Mouse (Mus musculus): Measurements from ENCODE around the gene Mlf2. TPM values are rescaled to one million over a fixed set of nuclear protein-coding genes. Genes with fewer than 3 reads are reported as not detected.

The Mlf2 gene
- polyA plus RNA-seq, 1 experiment, result 250 TPM

DNA sequence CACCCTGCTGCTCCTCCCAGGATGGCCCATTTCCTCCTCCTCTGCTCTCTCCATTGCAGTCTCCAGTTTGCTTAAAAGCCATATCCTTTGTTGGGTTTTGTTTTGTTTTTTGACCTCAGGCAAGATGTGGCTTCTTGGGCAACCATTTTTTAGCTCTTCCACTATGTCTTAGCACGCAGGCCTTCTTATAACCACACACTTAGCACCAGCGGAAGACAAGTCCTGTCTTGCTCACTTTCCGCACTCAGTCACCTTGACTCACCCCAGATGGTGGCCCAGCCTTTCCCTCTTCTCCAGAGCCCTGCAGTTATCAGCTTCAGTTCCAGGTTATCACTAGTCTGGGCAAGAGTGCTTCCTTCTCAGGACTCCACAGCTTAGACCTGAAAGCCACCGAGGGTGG lies 24.0 kb downstream of the Mlf2 start:
- H3K27ac ChIP-seq (ENCODE audit: insufficient read depth, low read length), result no peak overlapping the region
- no peaks in the 10 kb centered on the region for H3K4me1 ChIP-seq (ENCODE audit: control insufficient read depth, insufficient read depth, low read length)
- TF ChIP-seq CTCF (IDR thresholded peaks at IDR 0.05; ENCODE audit: borderline replicate concordance, insufficient read depth, low read length), result no peak
- no peak for TF ChIP-seq POLR2A (IDR thresholded peaks at IDR 0.05; ENCODE audit: low read depth, low read length)
- no peak overlapping the region for H3K4me3 ChIP-seq (ENCODE audit: insufficient read depth, low read length)

DNA sequence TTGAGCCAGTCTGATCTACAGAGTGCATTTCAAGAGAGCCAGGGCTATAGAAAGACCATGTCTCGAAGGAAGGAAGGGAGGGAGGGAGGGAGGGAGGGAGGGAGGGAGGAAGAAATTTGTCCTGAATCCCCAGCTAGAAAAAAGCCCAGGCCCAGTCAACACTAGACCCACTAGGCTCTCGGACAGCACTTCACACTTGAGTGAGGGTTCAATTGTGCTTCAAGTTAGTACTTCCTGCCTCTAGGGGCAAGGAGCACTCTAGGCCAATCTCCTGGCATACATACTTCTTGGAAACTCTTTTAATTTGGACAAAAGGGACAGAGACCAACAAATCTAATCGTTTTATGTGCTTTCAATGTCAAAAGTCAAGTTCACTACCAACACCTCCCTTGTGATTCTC lies 26.9 kb downstream of the Mlf2 start:
- Histone ChIP-seq H3K27ac (ENCODE audit: insufficient read depth, low read length) (no peak overlapping the region), H3K4me1 (ENCODE audit: control insufficient read depth, insufficient read depth, low read length) (no peaks in the 10 kb centered on the region), H3K4me3 (ENCODE audit: insufficient read depth, low read length) (no peak overlapping the region)
- no peak for TF ChIP-seq CTCF (IDR thresholded peaks at IDR 0.05; ENCODE audit: borderline replicate concordance, insufficient read depth, low read length)
- no peak for TF ChIP-seq POLR2A (IDR thresholded peaks at IDR 0.05; ENCODE audit: low read depth, low read length)

DNA sequence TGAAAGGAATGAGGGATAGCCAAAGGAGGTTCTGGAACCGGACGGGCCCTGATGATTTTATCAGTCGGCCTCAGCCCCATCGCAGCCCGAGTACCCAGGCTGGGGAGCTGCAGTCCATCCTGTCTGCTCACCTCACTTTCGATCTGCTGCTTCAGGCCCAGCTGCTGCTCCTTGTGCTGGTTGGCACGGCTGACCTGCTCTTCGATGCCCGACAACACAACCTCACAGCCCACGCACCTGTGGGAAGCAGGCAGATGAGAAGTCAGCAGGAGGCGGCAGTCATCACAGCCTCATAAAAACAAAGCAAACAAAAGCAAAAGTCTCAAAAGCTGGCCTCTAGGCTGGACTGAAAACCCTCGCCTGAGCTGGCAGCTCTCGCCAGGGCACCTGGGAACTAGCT lies 28.8 kb downstream of the Mlf2 start:
- Histone ChIP-seq H3K27ac (ENCODE audit: insufficient read depth, low read length) (no peak overlapping the region), H3K4me1 (ENCODE audit: control insufficient read depth, insufficient read depth, low read length) (no peaks in the 10 kb centered on the region), H3K4me3 (ENCODE audit: insufficient read depth, low read length) (no peak overlapping the region)
- TF ChIP-seq POLR2A (IDR thresholded peaks at IDR 0.05; ENCODE audit: low read depth, low read length), result no peak
- TF ChIP-seq CTCF (IDR thresholded peaks at IDR 0.05; ENCODE audit: borderline replicate concordance, insufficient read depth, low read length), result no peak

DNA sequence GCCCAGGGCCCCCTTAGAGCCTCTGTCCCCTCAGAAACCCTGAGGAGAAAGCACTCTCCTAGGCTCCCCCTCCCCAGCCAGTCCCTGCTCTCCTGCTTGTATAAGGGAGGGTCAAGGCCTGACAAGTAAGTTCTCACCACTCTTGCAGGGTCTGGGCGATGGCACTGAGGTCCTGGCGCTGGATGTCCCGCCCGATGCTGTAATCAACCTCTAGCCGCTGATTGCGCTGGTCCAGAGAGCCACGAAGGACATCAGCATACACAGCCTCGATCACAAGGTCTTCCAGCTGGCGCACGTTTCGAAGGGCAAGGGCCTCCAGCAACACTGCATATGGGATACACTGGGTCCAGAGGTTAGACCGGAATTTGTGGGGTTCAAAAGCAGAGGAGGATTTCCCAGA lies 29.8 kb downstream of the Mlf2 start:
- no peak for TF ChIP-seq CTCF (IDR thresholded peaks at IDR 0.05; ENCODE audit: borderline replicate concordance, insufficient read depth, low read length)
- no peak for TF ChIP-seq POLR2A (IDR thresholded peaks at IDR 0.05; ENCODE audit: low read depth, low read length)
- Histone ChIP-seq H3K4me3 (ENCODE audit: insufficient read depth, low read length) (no peak overlapping the region), H3K4me1 (ENCODE audit: control insufficient read depth, insufficient read depth, low read length) (no peaks in the 10 kb centered on the region)

GRCm38 (mm10) chr6:124964638-124965037 lies 33.5 kb downstream of the Mlf2 start:
- TF ChIP-seq CTCF (IDR thresholded peaks at IDR 0.05; ENCODE audit: borderline replicate concordance, insufficient read depth, low read length) (no peak), POLR2A (IDR thresholded peaks at IDR 0.05; ENCODE audit: low read depth, low read length) (no peak)
- Histone ChIP-seq H3K4me3 (ENCODE audit: insufficient read depth, low read length) (peak overlapping the region; percentile 93), H3K4me1 (ENCODE audit: control insufficient read depth, insufficient read depth, low read length) (no peaks in the 10 kb centered on the region), H3K27ac (ENCODE audit: insufficient read depth, low read length) (peak overlapping the region; percentile 74)

More for the DNA sequence above, 29.8 kb downstream of the Mlf2 start:
- no peak overlapping the region for H3K27ac ChIP-seq (ENCODE audit: insufficient read depth, low read length)

- TF ChIP-seq POLR2A (IDR thresholded peaks at IDR 0.05; ENCODE audit: low read depth, low read length), result peak; percentile 75
- no peak for TF ChIP-seq CTCF (IDR thresholded peaks at IDR 0.05; ENCODE audit: borderline replicate concordance, insufficient read depth, low read length)
- Histone ChIP-seq H3K4me1 (ENCODE audit: control insufficient read depth, insufficient read depth, low read length) (no peaks in the 10 kb centered on the region), H3K27ac (ENCODE audit: insufficient read depth, low read length) (peak within 1 kb of the TSS; percentile 79), H3K4me3 (ENCODE audit: insufficient read depth, low read length) (peak within 1 kb of the TSS; percentile 93)
Observed at GRCm38 (mm10) chr6:124965088-124965719, 34.0 kb downstream of the Mlf2 start, which contains the start of gene Cops7a. Cops7a (minus strand) TSS chr6:124965538.

DNA sequence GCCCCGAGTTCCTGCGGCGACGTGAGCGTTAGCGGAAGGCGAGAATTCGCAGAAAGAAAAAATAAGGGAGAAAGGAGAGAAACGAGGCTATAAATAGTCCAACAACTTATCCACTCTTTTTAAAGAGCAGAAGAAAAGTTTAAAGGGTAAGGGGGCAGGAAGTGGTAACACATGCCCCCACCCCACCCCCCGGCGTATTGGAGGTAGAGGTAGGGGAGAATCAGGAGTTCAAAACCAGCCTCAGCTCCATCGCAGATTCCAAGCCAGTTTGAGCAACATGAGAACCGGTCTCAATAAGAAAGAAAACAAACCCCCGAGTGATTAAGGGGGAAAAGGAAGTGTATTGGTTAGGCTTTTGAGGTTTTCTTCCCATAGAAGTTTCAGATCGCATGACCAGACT lies 34.6 kb downstream of the Mlf2 start:
- no peaks in the 10 kb centered on the region for H3K4me1 ChIP-seq (ENCODE audit: control insufficient read depth, insufficient read depth, low read length)
- H3K27ac ChIP-seq (ENCODE audit: insufficient read depth, low read length), result peak overlapping the region; percentile 79
- TF ChIP-seq CTCF (IDR thresholded peaks at IDR 0.05; ENCODE audit: borderline replicate concordance, insufficient read depth, low read length) (no peak), POLR2A (IDR thresholded peaks at IDR 0.05; ENCODE audit: low read depth, low read length) (no peak)
- H3K4me3 ChIP-seq (ENCODE audit: insufficient read depth, low read length), result peak overlapping the region; percentile 93

DNA sequence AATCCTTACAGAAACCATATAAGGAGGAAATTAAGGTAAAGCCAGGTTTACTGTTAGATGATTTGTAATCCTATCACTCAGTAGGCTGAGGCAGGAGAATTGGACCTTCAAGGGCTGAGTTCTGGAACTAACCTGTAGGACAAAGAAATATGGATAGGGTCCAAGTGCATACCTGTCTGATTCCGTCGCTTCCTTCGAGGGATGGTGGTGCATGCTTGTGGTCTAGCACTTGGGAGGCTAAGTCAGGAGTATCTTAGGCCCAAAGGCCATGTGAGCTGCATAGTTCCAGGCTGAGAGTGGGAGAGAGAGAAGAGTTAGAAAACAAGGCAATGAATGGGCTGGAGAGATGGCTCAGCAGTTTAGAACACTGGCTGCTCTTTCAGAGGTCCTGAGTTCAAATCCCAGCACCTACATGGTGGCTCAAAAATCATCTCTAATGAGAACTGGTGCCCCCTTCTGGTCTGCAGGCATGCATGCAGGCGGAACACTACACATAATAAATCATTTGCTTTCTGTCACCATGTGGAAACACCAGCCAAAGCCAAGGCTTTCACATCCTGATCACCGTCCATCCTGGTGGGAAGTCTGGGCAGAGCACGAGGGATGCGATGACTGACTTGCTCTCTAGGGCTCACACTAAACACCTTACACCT lies 35.4 kb downstream of the Mlf2 start:
- H3K4me3 ChIP-seq (ENCODE audit: insufficient read depth, low read length), result peak overlapping the region; percentile 93
- H3K27ac ChIP-seq (ENCODE audit: insufficient read depth, low read length), result no peak overlapping the region
- TF ChIP-seq POLR2A (IDR thresholded peaks at IDR 0.05; ENCODE audit: low read depth, low read length), result peak; percentile 35
- no peak for TF ChIP-seq CTCF (IDR thresholded peaks at IDR 0.05; ENCODE audit: borderline replicate concordance, insufficient read depth, low read length)
- H3K4me1 ChIP-seq (ENCODE audit: control insufficient read depth, insufficient read depth, low read length), result no peaks in the 10 kb centered on the region

- no peak overlapping the region for H3K27ac ChIP-seq (ENCODE audit: insufficient read depth, low read length)
- H3K4me3 ChIP-seq (ENCODE audit: insufficient read depth, low read length), result no peak overlapping the region
- peak; percentile 28; the same call in 1 of the 2 replicates for TF ChIP-seq POLR2A (IDR thresholded peaks at IDR 0.05; ENCODE audit: low read depth, low read length)
- TF ChIP-seq CTCF (IDR thresholded peaks at IDR 0.05; ENCODE audit: borderline replicate concordance, insufficient read depth, low read length), result no peak
- no peaks in the 10 kb centered on the region for H3K4me1 ChIP-seq (ENCODE audit: control insufficient read depth, insufficient read depth, low read length)
Observed at GRCm38 (mm10) chr6:124967766-124968165, 36.6 kb downstream of the Mlf2 start.

Other genes with a start within 250 kb of the Mlf2 start
- 67.1 and 68.9 TPM in 2 replicates for gene Emg1, start 219.2 kb upstream of the Mlf2 start, polyA plus RNA-seq (2011; ENCODE audit: insufficient read length, low read depth, missing spikeins)
- 249 and 253 TPM in 2 replicates for gene Phb2, start 219.1 kb upstream of the Mlf2 start, polyA plus RNA-seq (2011; ENCODE audit: insufficient read length, low read depth, missing spikeins)
- 0.53 and 4.3 TPM in 2 replicates for gene Ptpn6, start 192.7 kb upstream of the Mlf2 start, polyA plus RNA-seq (2011; ENCODE audit: insufficient read length, low read depth, missing spikeins)
- 149 and 157 TPM in 2 replicates for gene Grcc10, start 190.0 kb upstream of the Mlf2 start, polyA plus RNA-seq (2011; ENCODE audit: insufficient read length, low read depth, missing spikeins)
- gene Gm45234, start 175.4 kb upstream of the Mlf2 start, polyA plus RNA-seq (2011; ENCODE audit: insufficient read length, low read depth, missing spikeins), result 0.58 and 0.63 TPM in 2 replicates
- gene Atn1, start 174.9 kb upstream of the Mlf2 start, polyA plus RNA-seq (2011; ENCODE audit: insufficient read length, low read depth, missing spikeins), result 75.9 and 77.3 TPM in 2 replicates
- gene Eno2, start 161.7 kb upstream of the Mlf2 start, polyA plus RNA-seq (2011; ENCODE audit: insufficient read length, low read depth, missing spikeins), result 17.5 and 24.1 TPM in 2 replicates
- gene Lrrc23, start 151.7 kb upstream of the Mlf2 start, polyA plus RNA-seq (2011; ENCODE audit: insufficient read length, low read depth, missing spikeins), result not detected in 2 replicates
- gene Spsb2, start 122.7 kb upstream of the Mlf2 start, polyA plus RNA-seq (2011; ENCODE audit: insufficient read length, low read depth, missing spikeins), result 9.1 and 11.7 TPM in 2 replicates
- 372 and 458 TPM in 2 replicates for gene Tpi1, start 117.1 kb upstream of the Mlf2 start, polyA plus RNA-seq (2011; ENCODE audit: insufficient read length, low read depth, missing spikeins)
- 87.6 and 105 TPM in 2 replicates for gene Usp5, start 101.9 kb upstream of the Mlf2 start, polyA plus RNA-seq (2011; ENCODE audit: insufficient read length, low read depth, missing spikeins)
- gene Cdca3, start 101.8 kb upstream of the Mlf2 start, polyA plus RNA-seq (2011; ENCODE audit: insufficient read length, low read depth, missing spikeins), result 42.0 and 61.1 TPM in 2 replicates
- 0.45 and 0.72 TPM in 2 replicates for gene Gnb3, start 91.1 kb upstream of the Mlf2 start, polyA plus RNA-seq (2011; ENCODE audit: insufficient read length, low read depth, missing spikeins)
- gene P3h3, start 73.6 kb upstream of the Mlf2 start, polyA plus RNA-seq (2011; ENCODE audit: insufficient read length, low read depth, missing spikeins), result 72.7 and 76.7 TPM in 2 replicates
- 0.55 and 0.63 TPM in 2 replicates for gene Gpr162, start 67.4 kb upstream of the Mlf2 start, polyA plus RNA-seq (2011; ENCODE audit: insufficient read length, low read depth, missing spikeins)
- gene Cd4, start 43.2 kb upstream of the Mlf2 start, polyA plus RNA-seq (2011; ENCODE audit: insufficient read length, low read depth, missing spikeins), result not detected in 2 replicates
- gene Lag3, start 19.7 kb upstream of the Mlf2 start, polyA plus RNA-seq (2011; ENCODE audit: insufficient read length, low read depth, missing spikeins), result 1.2 TPM in 2 replicates
- gene Ptms, start 11.3 kb upstream of the Mlf2 start, polyA plus RNA-seq (2011; ENCODE audit: insufficient read length, low read depth, missing spikeins), result 602 and 622 TPM in 2 replicates
- 77.4 and 94.3 TPM in 2 replicates for gene Cops7a, start 34.2 kb downstream of the Mlf2 start, polyA plus RNA-seq (2011; ENCODE audit: insufficient read length, low read depth, missing spikeins)
- 1.9 TPM in 1 of 2 replicates, not detected in the other for gene Pianp, start 65.3 kb downstream of the Mlf2 start, polyA plus RNA-seq (2011; ENCODE audit: insufficient read length, low read depth, missing spikeins)
- gene Zfp384, start 77.8 kb downstream of the Mlf2 start, polyA plus RNA-seq (2011; ENCODE audit: insufficient read length, low read depth, missing spikeins), result 46.3 and 63.5 TPM in 2 replicates
- 48.3 and 52.2 TPM in 2 replicates for gene Ing4, start 108.4 kb downstream of the Mlf2 start, polyA plus RNA-seq (2011; ENCODE audit: insufficient read length, low read depth, missing spikeins)
- 2.5 and 5.4 TPM in 2 replicates for gene Acrbp, start 118.3 kb downstream of the Mlf2 start, polyA plus RNA-seq (2011; ENCODE audit: insufficient read length, low read depth, missing spikeins)
- not detected in 2 replicates for gene Lpar5, start 136.5 kb downstream of the Mlf2 start, polyA plus RNA-seq (2011; ENCODE audit: insufficient read length, low read depth, missing spikeins)
- gene Chd4, start 164.6 kb downstream of the Mlf2 start, polyA plus RNA-seq (2011; ENCODE audit: insufficient read length, low read depth, missing spikeins), result 156 and 178 TPM in 2 replicates
- gene Nop2, start 200.5 kb downstream of the Mlf2 start, polyA plus RNA-seq (2011; ENCODE audit: insufficient read length, low read depth, missing spikeins), result 35.9 and 41.6 TPM in 2 replicates
- 10.4 and 12.0 TPM in 2 replicates for gene Iffo1, start 213.9 kb downstream of the Mlf2 start, polyA plus RNA-seq (2011; ENCODE audit: insufficient read length, low read depth, missing spikeins)
- gene Gapdh, start 235.1 kb downstream of the Mlf2 start, polyA plus RNA-seq (2011; ENCODE audit: insufficient read length, low read depth, missing spikeins), result 571 and 859 TPM in 2 replicates

All from embryonic fibroblast, embryonic 13.5 days (primary cell).